Mouse (Mus musculus): ENCODE measurements around the gene Morc4. TPM values are rescaled to one million over a fixed set of nuclear protein-coding genes. Genes with fewer than 3 reads are reported as not detected.

Gene Morc4
- total and polyA plus RNA-seq, 3 experiments, result not detected

GRCm38 (mm10) chrX:139883221-139883620, 11.7 kb upstream of the Morc4 start:
- H3K4me2 ChIP-seq (ENCODE audit: insufficient read depth, low read depth, poor library complexity, severe bottlenecking), result no peak overlapping the region
- no peak for TF ChIP-seq TBP (conservative IDR thresholded peaks at IDR 0.05; ENCODE audit: low read depth, low read length)
- no peak for TF ChIP-seq JUN (IDR thresholded peaks at IDR 0.05; ENCODE audit: insufficient read depth, low read depth, low read length)
- no peak for TF ChIP-seq E2F4 (IDR thresholded peaks at IDR 0.05; ENCODE audit: insufficient replicate concordance, low read depth, low read length)
- no peak for TF ChIP-seq MAX (IDR thresholded peaks at IDR 0.05; ENCODE audit: low read length)
- TF ChIP-seq CTCF (conservative IDR thresholded peaks at IDR 0.05 in 1 of 2, IDR thresholded peaks at IDR 0.05 in 1 of 2; ENCODE audit: low read depth in 2 of 2, low read length in 2 of 2), result no peak
- no peak for TF ChIP-seq RCOR1 (conservative IDR thresholded peaks at IDR 0.05; ENCODE audit: low read depth, low read length)
- no peak for TF ChIP-seq MYC (IDR thresholded peaks at IDR 0.05; ENCODE audit: low read depth, low read length)
- dilution Hi-C loops (cut with MboI; ENCODE audit: extremely low pct_ligation_motif_present, extremely low pct_unique_long_range_greater_than_20kb, low sequenced_read_pairs), result no loop called here

GRCm38 (mm10) chrX:139877936-139878335, 6.5 kb upstream of the Morc4 start:
- no peak for DNase-seq (ENCODE audit: extremely low read depth)
- no peak overlapping the region for H3K4me3 ChIP-seq (replicated peaks in 1 of 3; ENCODE audit: low read depth in 2 of 3, low read length in 2 of 3, poor library complexity in 1 of 3)
- H3K27ac ChIP-seq (ENCODE audit: insufficient read depth, low read depth), result no peak overlapping the region
- dilution Hi-C loops (cut with MboI; ENCODE audit: extremely low pct_ligation_motif_present, extremely low pct_unique_long_range_greater_than_20kb, low sequenced_read_pairs) (no loop called here), in situ Hi-C loops (cut with MboI; ENCODE audit: low pct_ligation_motif_present, low pct_unique_long_range_greater_than_20kb, low sequenced_read_pairs) (no loop called here)
- TF ChIP-seq NRF1 (IDR thresholded peaks at IDR 0.05; ENCODE audit: low read depth, low read length), result no peak
- TF ChIP-seq SIN3A (IDR thresholded peaks at IDR 0.05; ENCODE audit: low read length), result no peak
- TF ChIP-seq POLR2A (IDR thresholded peaks at IDR 0.05; ENCODE audit: low read depth, low read length), result no peak
- no peak for TF ChIP-seq E2F4 (IDR thresholded peaks at IDR 0.05; ENCODE audit: insufficient replicate concordance, low read depth, low read length)
- TF ChIP-seq CTCF (conservative IDR thresholded peaks at IDR 0.05 in 1 of 2, IDR thresholded peaks at IDR 0.05 in 1 of 2; ENCODE audit: low read depth in 2 of 2, low read length in 2 of 2), result no peak
- TF ChIP-seq ETS1 (conservative IDR thresholded peaks at IDR 0.05; ENCODE audit: low read depth, low read length), result no peak
- TF ChIP-seq MEF2A (IDR thresholded peaks at IDR 0.05; ENCODE audit: borderline replicate concordance, low read depth, low read length), result no peak
- no peak for TF ChIP-seq ZC3H11A (IDR thresholded peaks at IDR 0.05; ENCODE audit: low read depth, low read length)
- H3K4me1 ChIP-seq (ENCODE audit: control insufficient read depth in 1 of 2, insufficient read depth in 2 of 2), result no peaks in the 10 kb centered on the region
- H3K4me2 ChIP-seq (ENCODE audit: insufficient read depth, low read depth, poor library complexity, severe bottlenecking), result no peak overlapping the region
- H3K27me3 ChIP-seq (replicated peaks), result no peaks in the 10 kb centered on the region
- no peaks in the 10 kb centered on the region for H3K9me3 ChIP-seq (replicated peaks; ENCODE audit: low read length)
- no peaks in the 10 kb centered on the region for H3K79me2 ChIP-seq (replicated peaks; ENCODE audit: control insufficient read depth, extremely low read depth, insufficient read depth, poor library complexity, severe bottlenecking)
- H3K36me3 ChIP-seq (replicated peaks in 1 of 2; ENCODE audit: control insufficient read depth in 1 of 2, insufficient read depth in 1 of 2, low read length in 1 of 2), result no peaks in the 10 kb centered on the region
- H3K9ac ChIP-seq (ENCODE audit: insufficient read depth, low read depth), result no peak overlapping the region

More at GRCm38 (mm10) chrX:139883221-139883620, 11.7 kb upstream of the Morc4 start:
- Histone ChIP-seq H3K9me3 (replicated peaks; ENCODE audit: low read length) (no peaks in the 10 kb centered on the region), H3K4me3 (replicated peaks in 1 of 3; ENCODE audit: low read depth in 2 of 3, low read length in 2 of 3, poor library complexity in 1 of 3) (no peak overlapping the region), H3K36me3 (replicated peaks in 1 of 2; ENCODE audit: control insufficient read depth in 1 of 2, insufficient read depth in 1 of 2, low read length in 1 of 2) (no peaks in the 10 kb centered on the region), H3K27me3 (replicated peaks) (no peaks in the 10 kb centered on the region), H3K27ac (ENCODE audit: insufficient read depth, low read depth) (no peak overlapping the region), H3K79me2 (replicated peaks; ENCODE audit: control insufficient read depth, extremely low read depth, insufficient read depth, poor library complexity, severe bottlenecking) (no peaks in the 10 kb centered on the region), H3K4me1 (ENCODE audit: control insufficient read depth in 1 of 2, insufficient read depth in 2 of 2) (no peaks in the 10 kb centered on the region), H3K9ac (ENCODE audit: insufficient read depth, low read depth) (no peak overlapping the region)
- no peak for DNase-seq (ENCODE audit: extremely low read depth)
- in situ Hi-C loops (cut with MboI; ENCODE audit: low pct_ligation_motif_present, low pct_unique_long_range_greater_than_20kb, low sequenced_read_pairs), result no loop called here

GRCm38 (mm10) chrX:139877105-139877504, 5.6 kb upstream of the Morc4 start:
- dilution Hi-C loops (cut with MboI; ENCODE audit: extremely low pct_ligation_motif_present, extremely low pct_unique_long_range_greater_than_20kb, low sequenced_read_pairs), result no loop called here
- no peaks in the 10 kb centered on the region for H3K79me2 ChIP-seq (replicated peaks; ENCODE audit: control insufficient read depth, extremely low read depth, insufficient read depth, poor library complexity, severe bottlenecking)

More at GRCm38 (mm10) chrX:139877105-139877504, 5.6 kb upstream of the Morc4 start:
- Histone ChIP-seq H3K4me1 (ENCODE audit: control insufficient read depth in 1 of 2, insufficient read depth in 2 of 2) (no peaks in the 10 kb centered on the region), H3K9ac (ENCODE audit: insufficient read depth, low read depth) (no peak overlapping the region), H3K27me3 (replicated peaks) (no peaks in the 10 kb centered on the region), H3K36me3 (replicated peaks in 1 of 2; ENCODE audit: control insufficient read depth in 1 of 2, insufficient read depth in 1 of 2, low read length in 1 of 2) (no peaks in the 10 kb centered on the region), H3K27ac (ENCODE audit: insufficient read depth, low read depth) (no peak overlapping the region), H3K9me3 (replicated peaks; ENCODE audit: low read length) (no peaks in the 10 kb centered on the region), H3K4me3 (replicated peaks in 1 of 3; ENCODE audit: low read depth in 2 of 3, low read length in 2 of 3, poor library complexity in 1 of 3) (no peak overlapping the region), H3K4me2 (ENCODE audit: insufficient read depth, low read depth, poor library complexity, severe bottlenecking) (no peak overlapping the region)
- TF ChIP-seq MAZ (IDR thresholded peaks at IDR 0.05; ENCODE audit: low read depth, low read length), result no peak
- TF ChIP-seq EP300 (IDR thresholded peaks at IDR 0.05; ENCODE audit: low read length), result no peak
- no peak for TF ChIP-seq USF1 (IDR thresholded peaks at IDR 0.05; ENCODE audit: low read depth, low read length)
- no peak for TF ChIP-seq RCOR1 (conservative IDR thresholded peaks at IDR 0.05; ENCODE audit: low read depth, low read length)
- no peak for TF ChIP-seq POLR2AphosphoS2 (IDR thresholded peaks at IDR 0.05; ENCODE audit: low read depth, low read length)
- TF ChIP-seq UBTF (IDR thresholded peaks at IDR 0.05; ENCODE audit: low read depth, low read length), result no peak
- no peak for TF ChIP-seq ZC3H11A (IDR thresholded peaks at IDR 0.05; ENCODE audit: low read depth, low read length)
- no peak for TF ChIP-seq KAT2A (IDR thresholded peaks at IDR 0.05; ENCODE audit: insufficient replicate concordance, low read length)
- no peak for TF ChIP-seq ZKSCAN1 (IDR thresholded peaks at IDR 0.05; ENCODE audit: borderline replicate concordance, low read depth, low read length)
- TF ChIP-seq MXI1 (IDR thresholded peaks at IDR 0.05; ENCODE audit: low read depth, low read length), result no peak
- no peak for TF ChIP-seq POLR2A (IDR thresholded peaks at IDR 0.05; ENCODE audit: low read depth, low read length)
- in situ Hi-C loops (cut with MboI; ENCODE audit: low pct_ligation_motif_present, low pct_unique_long_range_greater_than_20kb, low sequenced_read_pairs), result no loop called here
- DNase-seq (ENCODE audit: extremely low read depth), result no peak
